Mouse (Mus musculus) heart, embryonic 16.5 days (tissue): ENCODE results near the gene Sox30. TPM values are rescaled to one million over a fixed set of nuclear protein-coding genes. Genes with fewer than 3 reads are reported as not detected.
A peak's percentile ranks its signal among the peaks of the same experiment; 100 is the strongest.

Experiments
- ATAC-seq: fragments of 200-750 bp; cut with Nextera tagmentation; replicated peaks from 2 replicates; pipeline ENCODE4 v1.8.0; 2017; ENCODE audit warnings: moderate number of reproducible peaks; ENCODE audit not compliant: insufficient read depth, low FRiP score; ENCODE audit errors: extremely low read depth
- H3K27ac ChIP-seq: fragments of 300-500 bp; sonication (generic); 2 replicates; pipeline ENCODE4 v1.5.1; 2014; ENCODE audit warnings: mild to moderate bottlenecking, low read length, control low read depth, moderate library complexity
- H3K27me3 ChIP-seq: fragments of 300-500 bp; sonication (generic); 2 replicates; pipeline ENCODE4 v1.6.1; 2014; ENCODE audit warnings: low read length, mixed read lengths; ENCODE audit not compliant: control insufficient read depth, insufficient read depth
- H3K36me3 ChIP-seq: fragments of 300-500 bp; sonication (generic); 2 replicates; pipeline ENCODE4 v1.6.1; 2014; ENCODE audit not compliant: control insufficient read depth, insufficient read depth
- H3K4me1 ChIP-seq: fragments of 300-500 bp; sonication (generic); 2 replicates; pipeline ENCODE4 v1.6.1; 2014; ENCODE audit warnings: low read length, mixed read lengths; ENCODE audit not compliant: control insufficient read depth, insufficient read depth
- H3K4me2 ChIP-seq: fragments of 300-500 bp; sonication (generic); 2 replicates; pipeline ENCODE4 v1.6.1; 2014; ENCODE audit warnings: low read depth, mild to moderate bottlenecking, control low read depth, low read length
- H3K4me3 ChIP-seq: fragments of 300-500 bp; sonication (generic); 2 replicates; pipeline ENCODE4 v1.5.1; 2014; ENCODE audit warnings: mild to moderate bottlenecking, control low read depth, low read length
- H3K9ac ChIP-seq: fragments of 300-500 bp; sonication (generic); 2 replicates; pipeline ENCODE4 v1.6.1; 2014; ENCODE audit warnings: low read length, control low read depth
- H3K9me3 ChIP-seq: fragments of 300-500 bp; sonication (generic); replicated peaks from 2 replicates; pipeline ENCODE4 v1.6.1; 2016; ENCODE audit warnings: low read length; ENCODE audit not compliant: control insufficient read depth
- WGBS: fragments of 180-500 bp; shearing (Covaris S2); extraction: QIAGEN DNeasy Blood & Tissue Kit; methylation state at CpG from one replicate; pipeline ENCODE4 v1.1.7; 2014; 5-methylcytosine and 5-hydroxymethylcytosine counted together
- polyA plus RNA-seq: library from polyadenylated mRNA; unstranded; fragments of >200 nt; fragmentation: Nextera tagmentation; extraction: Ambion mirVana; gene quantifications from 2 replicates; pipeline ENCODE4 v1.2.1, GENCODE M21; 2015

Gene Sox30
- polyA plus RNA-seq, 1 experiment from 2014 or later: not detected

GRCm38 (mm10) chr11:45976061-45976460 lies 4.0 kb upstream of the Sox30 start:
- Histone ChIP-seq H3K4me1 (peaks cover 5% of the 10 kb centered on the region; the same call in 1 of the 2 replicates), H3K27ac (no peak overlapping the region), H3K36me3 (no peaks in the 10 kb centered on the region), H3K4me2 (no peak overlapping the region), H3K4me3 (no peak overlapping the region), H3K9me3 (peaks cover 5% of the 10 kb centered on the region), H3K27me3 (no peaks in the 10 kb centered on the region), H3K9ac (no peak overlapping the region)
- 72% methylated on average over 3 of the region's 3 CpGs for WGBS
- no peak for ATAC-seq

- Histone ChIP-seq H3K27me3 (no peaks in the 10 kb centered on the region), H3K4me1 (peaks cover 6% of the 10 kb centered on the region; the same call in 1 of the 2 replicates), H3K36me3 (no peaks in the 10 kb centered on the region), H3K4me3 (peak overlapping the region; percentile 76), H3K27ac (peak overlapping the region; percentile 39; the same call in 1 of the 2 replicates), H3K4me2 (peak overlapping the region; percentile 95), H3K9me3 (peaks cover 7% of the 10 kb centered on the region), H3K9ac (peak overlapping the region; percentile 92)
- WGBS: 47% methylated on average over 19 of the region's 19 CpGs
- ATAC-seq: no peak
Observed at GRCm38 (mm10) chr11:45980893-45981253, 763 bp downstream of the Sox30 start.

- Histone ChIP-seq H3K4me3 (peak overlapping the region; percentile 46), H3K27ac (no peak overlapping the region), H3K4me2 (peak overlapping the region; percentile 72), H3K36me3 (no peaks in the 10 kb centered on the region), H3K27me3 (no peaks in the 10 kb centered on the region), H3K9ac (peak overlapping the region; percentile 26; the same call in 1 of the 2 replicates), H3K9me3 (no peaks in the 10 kb centered on the region), H3K4me1 (peaks cover 8% of the 10 kb centered on the region)
- 6% methylated on average over 16 of the region's 16 CpGs for WGBS
- ATAC-seq: peak; percentile 58; the same call in 1 of the 2 replicates
Observed at GRCm38 (mm10) chr11:45991604-45992003, 11.5 kb downstream of the Sox30 start.

- WGBS: 43% methylated on average over 13 of the region's 13 CpGs
- no peak for ATAC-seq
- H3K27me3 ChIP-seq: no peaks in the 10 kb centered on the region
- H3K9me3 ChIP-seq: no peaks in the 10 kb centered on the region
- peak overlapping the region; percentile 72 for H3K4me2 ChIP-seq
- peak overlapping the region; percentile 26; the same call in 1 of the 2 replicates for H3K9ac ChIP-seq
- H3K4me3 ChIP-seq: peak overlapping the region; percentile 46
- H3K27ac ChIP-seq: no peak overlapping the region
- no peaks in the 10 kb centered on the region for H3K36me3 ChIP-seq
- peaks cover 8% of the 10 kb centered on the region for H3K4me1 ChIP-seq
Observed at GRCm38 (mm10) chr11:45992087-45992486, 12.0 kb downstream of the Sox30 start.

GRCm38 (mm10) chr11:46016061-46016460 lies 36.0 kb downstream of the Sox30 start:
- WGBS: 14% methylated on average over 6 of the region's 6 CpGs
- Histone ChIP-seq H3K36me3 (no peaks in the 10 kb centered on the region), H3K27ac (no peak overlapping the region), H3K9me3 (no peaks in the 10 kb centered on the region), H3K4me3 (no peak overlapping the region), H3K9ac (no peak overlapping the region), H3K27me3 (no peaks in the 10 kb centered on the region), H3K4me2 (no peak overlapping the region), H3K4me1 (no peaks in the 10 kb centered on the region)
- ATAC-seq: no peak

GRCm38 (mm10) chr11:46020246-46020645 lies 40.1 kb downstream of the Sox30 start:
- Histone ChIP-seq H3K4me2 (no peak overlapping the region), H3K9ac (no peak overlapping the region), H3K4me3 (no peak overlapping the region), H3K36me3 (no peaks in the 10 kb centered on the region), H3K27ac (no peak overlapping the region), H3K9me3 (no peaks in the 10 kb centered on the region), H3K27me3 (no peaks in the 10 kb centered on the region), H3K4me1 (no peaks in the 10 kb centered on the region)
- ATAC-seq: no peak
- WGBS: 72% methylated on average over 1 of the region's 1 CpGs

- H3K4me3 ChIP-seq: no peak overlapping the region
- no peaks in the 10 kb centered on the region for H3K27me3 ChIP-seq
- H3K27ac ChIP-seq: no peak overlapping the region
- no peak for ATAC-seq
- no peaks in the 10 kb centered on the region for H3K9me3 ChIP-seq
- no peak overlapping the region for H3K4me2 ChIP-seq
- no peaks in the 10 kb centered on the region for H3K36me3 ChIP-seq
- no peaks in the 10 kb centered on the region for H3K4me1 ChIP-seq
- no peak overlapping the region for H3K9ac ChIP-seq
Observed at GRCm38 (mm10) chr11:46021850-46022249, 41.7 kb downstream of the Sox30 start.

GRCm38 (mm10) chr11:46022983-46023382 lies 42.9 kb downstream of the Sox30 start:
- no peaks in the 10 kb centered on the region for H3K27me3 ChIP-seq
- no peak for ATAC-seq

DNA sequence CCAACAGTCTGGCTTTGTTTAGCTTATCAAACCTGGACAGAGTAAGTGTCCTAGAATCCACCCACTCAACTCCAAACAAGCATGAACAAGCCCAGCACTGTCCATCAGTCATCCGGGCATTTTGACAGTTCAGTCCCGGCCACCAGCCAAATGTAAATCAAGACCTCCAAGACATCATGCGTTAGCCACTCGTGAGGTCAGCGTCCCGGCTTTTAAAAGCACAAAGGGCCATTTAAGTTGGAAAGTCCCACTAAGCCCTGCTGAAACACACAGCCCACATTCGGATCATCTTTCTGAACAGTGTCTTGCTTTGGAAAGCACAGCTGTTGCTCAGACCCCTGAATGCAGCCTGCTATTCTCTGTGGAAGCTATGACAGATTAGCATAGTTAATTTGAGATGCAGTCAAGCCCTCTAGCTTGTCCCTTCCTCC lies 45.9 kb downstream of the Sox30 start:
- Histone ChIP-seq H3K4me2 (no peak overlapping the region), H3K36me3 (no peaks in the 10 kb centered on the region), H3K27ac (peak overlapping the region; percentile 35; the same call in 1 of the 2 replicates), H3K4me1 (peaks cover 12% of the 10 kb centered on the region), H3K9ac (no peak overlapping the region), H3K9me3 (no peaks in the 10 kb centered on the region), H3K4me3 (no peak overlapping the region), H3K27me3 (no peaks in the 10 kb centered on the region)
- 50% methylated on average over 7 of the region's 7 CpGs for WGBS
- ATAC-seq: peak; percentile 58; the same call in 1 of the 2 replicates

More at GRCm38 (mm10) chr11:46022983-46023382, 42.9 kb downstream of the Sox30 start:
- Histone ChIP-seq H3K4me2 (no peak overlapping the region), H3K36me3 (no peaks in the 10 kb centered on the region), H3K9ac (no peak overlapping the region), H3K4me1 (no peaks in the 10 kb centered on the region), H3K27ac (no peak overlapping the region), H3K9me3 (no peaks in the 10 kb centered on the region), H3K4me3 (no peak overlapping the region)
- 59% methylated on average over 6 of the region's 6 CpGs for WGBS
